Mouse (Mus musculus): ENCODE results near the gene Zfx.

DNA sequence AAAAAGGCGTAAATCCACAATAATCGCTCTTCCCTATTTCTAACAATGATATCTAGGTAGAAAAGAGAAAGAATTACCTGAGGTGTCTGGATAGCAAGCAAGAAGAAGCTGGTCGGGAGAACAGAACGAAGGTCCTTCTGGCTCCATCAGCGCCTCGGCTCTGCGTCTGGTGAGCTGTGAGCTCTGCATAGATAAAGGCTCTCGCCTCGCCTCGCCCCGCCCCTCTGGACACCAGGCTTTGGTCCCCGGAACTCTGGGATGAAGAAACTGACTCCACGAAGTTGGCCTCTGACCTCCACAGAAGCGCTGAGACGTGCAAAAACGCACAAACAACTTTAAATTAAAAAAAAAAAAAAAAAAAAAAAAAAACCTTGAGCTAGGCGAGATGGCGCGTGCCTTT is 27.0 kb upstream of the Zfx start:
- TF ChIP-seq POLR2A (IDR thresholded peaks at IDR 0.05; ENCODE audit: insufficient read length, low read depth) (no peak), CEBPB (IDR thresholded peaks at IDR 0.05; ENCODE audit: insufficient read depth, poor library complexity, severe bottlenecking) (no peak), E2F4 (IDR thresholded peaks at IDR 0.05; ENCODE audit: insufficient read depth) (no peak), TCF12 (IDR thresholded peaks at IDR 0.05; ENCODE audit: insufficient read depth, poor library complexity, severe bottlenecking) (no peak), MAX (IDR thresholded peaks at IDR 0.05; ENCODE audit: low read depth) (no peak), SRF (IDR thresholded peaks at IDR 0.05; ENCODE audit: control insufficient read depth, insufficient read length, low read depth) (no peak), POLR2AphosphoS2 (IDR thresholded peaks at IDR 0.05; ENCODE audit: insufficient read length, low read depth) (no peak), MYOD1 (IDR thresholded peaks at IDR 0.05; ENCODE audit: control insufficient read depth in 1 of 3, insufficient read length in 2 of 3, low read depth in 2 of 3) (no peak)
